Mouse (Mus musculus): ENCODE results near the gene Sez6l. TPM values are rescaled to one million over a fixed set of nuclear protein-coding genes. Genes with fewer than 3 reads are reported as not detected.

The Sez6l gene
- total RNA-seq, 1 experiment, result 0.13 TPM

DNA sequence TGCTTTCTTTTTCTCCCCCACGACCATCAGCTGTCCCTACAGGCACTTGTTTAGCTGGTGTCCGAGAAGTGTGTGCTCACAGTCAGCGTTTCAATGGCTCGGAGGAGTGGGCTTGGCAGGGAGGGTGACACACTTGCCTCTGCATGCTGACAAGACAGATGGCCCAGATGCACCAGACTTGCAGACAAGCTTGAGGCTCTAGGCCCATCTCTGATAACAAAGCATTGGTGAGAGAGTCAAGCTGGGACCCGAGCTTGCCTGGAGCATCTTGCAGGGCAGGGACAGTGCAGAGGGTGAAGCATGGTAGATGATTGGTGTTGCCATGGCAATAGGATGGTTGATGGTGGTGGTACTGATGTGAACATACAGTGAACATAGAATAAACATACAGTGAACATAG lies 167.7 kb downstream of the Sez6l start:
- Histone ChIP-seq H3K36me3 (ENCODE audit: control insufficient read depth, insufficient read depth, low read length, poor library complexity, severe bottlenecking) (no peaks in the 10 kb centered on the region), H3K4me1 (ENCODE audit: control insufficient read depth in 2 of 2, insufficient read depth in 2 of 2, low read length in 2 of 2, poor library complexity in 1 of 2) (peaks cover 2 to 5% of the 10 kb centered on the region in 2 experiments; a peak in 2 of 4 replicates), H3K27ac (ENCODE audit: insufficient read depth, low read depth, low read length, poor library complexity, severe bottlenecking) (no peak overlapping the region), H3K9ac (ENCODE audit: insufficient read depth, low read depth, low read length, poor library complexity, severe bottlenecking) (no peak overlapping the region), H3K9me3 (ENCODE audit: control insufficient read depth, insufficient read depth, low read depth, low read length) (no peaks in the 10 kb centered on the region), H3K4me3 (ENCODE audit: insufficient read depth in 1 of 2, low read depth in 1 of 2, low read length in 2 of 2, poor library complexity in 1 of 2, severe bottlenecking in 1 of 2) (no peak overlapping the region)
- no peak for DNase-seq (ENCODE audit: low read depth, low spot score)
- in situ Hi-C loops (cut with MboI; ENCODE audit: low sequenced_read_pairs in 2 of 2, unreplicated experiment in 2 of 2), result no loop called here
- no peak for TF ChIP-seq HCFC1 (IDR thresholded peaks at IDR 0.05; ENCODE audit: borderline replicate concordance, insufficient read depth, low read length)
- TF ChIP-seq ZC3H11A (IDR thresholded peaks at IDR 0.05; ENCODE audit: borderline replicate concordance, low read depth, low read length), result no peak
- no peak for TF ChIP-seq MAFK (IDR thresholded peaks at IDR 0.05; ENCODE audit: insufficient read depth, low read depth, low read length)
- TF ChIP-seq CHD2 (IDR thresholded peaks at IDR 0.05; ENCODE audit: low read depth, low read length), result no peak
- TF ChIP-seq ZNF384 (IDR thresholded peaks at IDR 0.05; ENCODE audit: low read depth, low read length), result no peak

DNA sequence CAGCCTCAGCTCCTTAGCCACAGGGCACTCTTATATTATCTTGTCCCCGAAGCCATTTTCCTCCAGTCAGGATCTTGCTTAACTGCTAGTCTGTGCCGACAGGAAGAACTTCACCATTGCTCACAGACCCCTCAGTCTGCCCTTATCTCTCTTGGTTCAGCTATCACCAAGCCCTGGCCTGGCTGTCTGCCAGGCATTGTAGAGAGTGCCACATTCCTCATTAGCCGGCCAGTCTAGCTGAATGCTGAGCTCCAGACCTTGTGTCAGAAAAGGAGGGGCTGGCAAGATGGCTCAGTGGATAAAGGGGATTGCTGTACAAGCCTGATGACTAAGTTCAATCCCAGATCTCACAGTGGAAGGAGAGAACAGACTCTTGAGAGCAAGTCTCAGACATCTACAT lies 171.0 kb downstream of the Sez6l start:
- Histone ChIP-seq H3K27ac (ENCODE audit: insufficient read depth, low read depth, low read length, poor library complexity, severe bottlenecking) (no peak overlapping the region), H3K9me3 (ENCODE audit: control insufficient read depth, insufficient read depth, low read depth, low read length) (no peaks in the 10 kb centered on the region), H3K4me3 (ENCODE audit: insufficient read depth in 1 of 2, low read depth in 1 of 2, low read length in 2 of 2, poor library complexity in 1 of 2, severe bottlenecking in 1 of 2) (no peak overlapping the region), H3K4me1 (ENCODE audit: control insufficient read depth in 2 of 2, insufficient read depth in 2 of 2, low read length in 2 of 2, poor library complexity in 1 of 2) (no peaks in the 10 kb centered on the region), H3K36me3 (ENCODE audit: control insufficient read depth, insufficient read depth, low read length, poor library complexity, severe bottlenecking) (no peaks in the 10 kb centered on the region), H3K9ac (ENCODE audit: insufficient read depth, low read depth, low read length, poor library complexity, severe bottlenecking) (no peak overlapping the region)
- TF ChIP-seq CHD2 (IDR thresholded peaks at IDR 0.05; ENCODE audit: low read depth, low read length), result no peak
- TF ChIP-seq MAFK (IDR thresholded peaks at IDR 0.05; ENCODE audit: insufficient read depth, low read depth, low read length), result no peak
- no peak for TF ChIP-seq ZNF384 (IDR thresholded peaks at IDR 0.05; ENCODE audit: low read depth, low read length)
- no peak for TF ChIP-seq HCFC1 (IDR thresholded peaks at IDR 0.05; ENCODE audit: borderline replicate concordance, insufficient read depth, low read length)
- TF ChIP-seq ZC3H11A (IDR thresholded peaks at IDR 0.05; ENCODE audit: borderline replicate concordance, low read depth, low read length), result no peak
- DNase-seq (ENCODE audit: low read depth, low spot score), result no peak
- in situ Hi-C loops (cut with MboI; ENCODE audit: low sequenced_read_pairs in 2 of 2, unreplicated experiment in 2 of 2), result no loop called here

DNA sequence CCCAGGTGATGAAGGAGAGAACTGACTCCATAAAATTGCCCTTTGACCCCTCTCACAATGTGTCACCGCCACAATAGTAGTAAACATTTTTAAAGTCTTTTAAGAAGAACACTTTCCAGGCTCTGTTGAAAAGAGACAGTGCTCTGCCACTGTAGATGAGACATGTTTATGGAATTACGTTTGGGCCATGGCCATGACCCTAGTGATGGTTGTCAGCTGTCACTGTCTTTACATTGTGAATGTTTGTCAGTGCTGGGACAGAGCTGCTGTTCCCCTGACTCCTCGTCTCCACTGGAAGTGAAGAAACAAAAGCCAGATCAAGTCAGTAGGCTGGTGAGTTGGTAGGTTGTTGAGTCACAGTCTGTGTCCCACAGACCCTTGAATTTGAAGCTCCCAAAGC lies 174.5 kb downstream of the Sez6l start:
- Histone ChIP-seq H3K4me1 (ENCODE audit: control insufficient read depth in 2 of 2, insufficient read depth in 2 of 2, low read length in 2 of 2, poor library complexity in 1 of 2) (no peaks in the 10 kb centered on the region), H3K9me3 (ENCODE audit: control insufficient read depth, insufficient read depth, low read depth, low read length) (no peaks in the 10 kb centered on the region), H3K36me3 (ENCODE audit: control insufficient read depth, insufficient read depth, low read length, poor library complexity, severe bottlenecking) (no peaks in the 10 kb centered on the region), H3K4me3 (ENCODE audit: insufficient read depth in 1 of 2, low read depth in 1 of 2, low read length in 2 of 2, poor library complexity in 1 of 2, severe bottlenecking in 1 of 2) (no peak overlapping the region), H3K27ac (ENCODE audit: insufficient read depth, low read depth, low read length, poor library complexity, severe bottlenecking) (no peak overlapping the region), H3K9ac (ENCODE audit: insufficient read depth, low read depth, low read length, poor library complexity, severe bottlenecking) (no peak overlapping the region)
- TF ChIP-seq ZNF384 (IDR thresholded peaks at IDR 0.05; ENCODE audit: low read depth, low read length) (no peak), MAFK (IDR thresholded peaks at IDR 0.05; ENCODE audit: insufficient read depth, low read depth, low read length) (no peak), HCFC1 (IDR thresholded peaks at IDR 0.05; ENCODE audit: borderline replicate concordance, insufficient read depth, low read length) (no peak), ZC3H11A (IDR thresholded peaks at IDR 0.05; ENCODE audit: borderline replicate concordance, low read depth, low read length) (no peak), CHD2 (IDR thresholded peaks at IDR 0.05; ENCODE audit: low read depth, low read length) (no peak)
- no peak for DNase-seq (ENCODE audit: low read depth, low spot score)
- in situ Hi-C loops (cut with MboI; ENCODE audit: low sequenced_read_pairs in 2 of 2, unreplicated experiment in 2 of 2), result no loop called here

DNA sequence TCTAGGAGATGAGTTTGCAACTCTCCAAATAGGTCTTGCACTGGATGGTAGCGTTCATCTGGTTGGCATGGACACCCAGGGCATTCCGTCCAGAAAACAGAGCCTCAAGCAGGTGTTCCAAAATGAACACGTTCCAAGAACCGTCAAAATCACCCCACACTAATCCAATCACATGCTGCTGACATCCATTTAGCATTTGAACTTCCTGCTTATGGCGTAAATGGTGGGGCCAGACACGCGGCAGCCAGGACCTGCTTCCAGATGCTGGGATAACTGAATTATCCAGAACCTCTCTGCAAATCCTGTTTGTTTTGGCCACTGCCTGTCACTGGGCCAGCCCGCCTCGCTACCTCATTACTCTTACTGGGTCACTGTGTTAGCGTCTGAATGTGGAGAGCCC lies 177.7 kb downstream of the Sez6l start:
- no peak overlapping the region for H3K4me3 ChIP-seq (ENCODE audit: insufficient read depth in 1 of 2, low read depth in 1 of 2, low read length in 2 of 2, poor library complexity in 1 of 2, severe bottlenecking in 1 of 2)
- H3K9me3 ChIP-seq (ENCODE audit: control insufficient read depth, insufficient read depth, low read depth, low read length), result no peaks in the 10 kb centered on the region
- TF ChIP-seq ZC3H11A (IDR thresholded peaks at IDR 0.05; ENCODE audit: borderline replicate concordance, low read depth, low read length) (no peak), MAFK (IDR thresholded peaks at IDR 0.05; ENCODE audit: insufficient read depth, low read depth, low read length) (no peak), HCFC1 (IDR thresholded peaks at IDR 0.05; ENCODE audit: borderline replicate concordance, insufficient read depth, low read length) (no peak), CHD2 (IDR thresholded peaks at IDR 0.05; ENCODE audit: low read depth, low read length) (no peak), ZNF384 (IDR thresholded peaks at IDR 0.05; ENCODE audit: low read depth, low read length) (no peak)
- no peak overlapping the region for H3K27ac ChIP-seq (ENCODE audit: insufficient read depth, low read depth, low read length, poor library complexity, severe bottlenecking)
- H3K4me1 ChIP-seq (ENCODE audit: control insufficient read depth in 2 of 2, insufficient read depth in 2 of 2, low read length in 2 of 2, poor library complexity in 1 of 2), result peaks cover 0 to 2% of the 10 kb centered on the region in 2 experiments; a peak in 1 of 4 replicates
- in situ Hi-C loops (cut with MboI; ENCODE audit: low sequenced_read_pairs in 2 of 2, unreplicated experiment in 2 of 2), result no loop called here
- DNase-seq (ENCODE audit: low read depth, low spot score), result no peak
- H3K36me3 ChIP-seq (ENCODE audit: control insufficient read depth, insufficient read depth, low read length, poor library complexity, severe bottlenecking), result no peaks in the 10 kb centered on the region
- H3K9ac ChIP-seq (ENCODE audit: insufficient read depth, low read depth, low read length, poor library complexity, severe bottlenecking), result no peak overlapping the region

DNA sequence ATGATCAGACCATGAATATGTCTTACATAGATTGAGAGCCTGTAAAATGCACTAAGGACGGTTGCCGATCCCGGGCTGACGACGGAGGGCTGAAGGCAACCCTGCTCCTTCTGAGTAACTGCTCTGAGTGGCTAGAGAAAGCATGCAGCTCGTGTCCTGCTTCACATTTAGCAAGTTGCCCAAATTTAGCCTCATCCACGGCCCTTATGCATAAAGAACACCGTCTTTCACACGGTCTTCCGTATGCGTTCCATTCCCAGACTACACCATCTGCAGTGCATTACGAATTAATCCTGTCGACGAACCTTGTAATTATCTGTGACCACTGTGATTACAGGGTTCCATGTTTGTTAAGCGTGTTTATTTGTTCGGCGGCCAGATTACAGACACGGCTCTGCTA lies 180.9 kb downstream of the Sez6l start:
- Histone ChIP-seq H3K4me1 (ENCODE audit: control insufficient read depth in 2 of 2, insufficient read depth in 2 of 2, low read length in 2 of 2, poor library complexity in 1 of 2) (peaks cover 0 to 8% of the 10 kb centered on the region in 2 experiments; a peak in 1 of 4 replicates), H3K36me3 (ENCODE audit: control insufficient read depth, insufficient read depth, low read length, poor library complexity, severe bottlenecking) (no peaks in the 10 kb centered on the region), H3K9ac (ENCODE audit: insufficient read depth, low read depth, low read length, poor library complexity, severe bottlenecking) (no peak overlapping the region), H3K27ac (ENCODE audit: insufficient read depth, low read depth, low read length, poor library complexity, severe bottlenecking) (no peak overlapping the region), H3K9me3 (ENCODE audit: control insufficient read depth, insufficient read depth, low read depth, low read length) (no peaks in the 10 kb centered on the region), H3K4me3 (ENCODE audit: insufficient read depth in 1 of 2, low read depth in 1 of 2, low read length in 2 of 2, poor library complexity in 1 of 2, severe bottlenecking in 1 of 2) (no peak overlapping the region)
- no peak for DNase-seq (ENCODE audit: low read depth, low spot score)
- in situ Hi-C loops (cut with MboI; ENCODE audit: low sequenced_read_pairs in 2 of 2, unreplicated experiment in 2 of 2), result no loop called here
- TF ChIP-seq HCFC1 (IDR thresholded peaks at IDR 0.05; ENCODE audit: borderline replicate concordance, insufficient read depth, low read length) (no peak), ZNF384 (IDR thresholded peaks at IDR 0.05; ENCODE audit: low read depth, low read length) (no peak), MAFK (IDR thresholded peaks at IDR 0.05; ENCODE audit: insufficient read depth, low read depth, low read length) (no peak), ZC3H11A (IDR thresholded peaks at IDR 0.05; ENCODE audit: borderline replicate concordance, low read depth, low read length) (no peak), CHD2 (IDR thresholded peaks at IDR 0.05; ENCODE audit: low read depth, low read length) (no peak)

Measured in ES-E14 (cell line).